Mouse (Mus musculus) megakaryocyte progenitor cell, adult 5-6 weeks (primary cell): Measurements from ENCODE around the gene Mrrf. TPM values are rescaled to one million over a fixed set of nuclear protein-coding genes. Genes with fewer than 3 reads are reported as not detected.
A peak's percentile ranks its signal among the peaks of the same experiment; 100 is the strongest.

Experiments
- ATAC-seq: replicated peaks from 2 replicates; pipeline ENCODE4 v1.8.0; 2016; ENCODE audit warnings: mild to moderate bottlenecking, moderate TSS enrichment, inconsistent platforms; ENCODE audit not compliant: poor library complexity
- total RNA-seq, 2 experiments: library from RNA; stranded (forward) in 1 of 2; stranded (reverse) in 1 of 2; fragments of 157-497, 149-512 nt in 1 of 2; fragments of 200-1000 nt in 1 of 2; gene quantifications; 2 replicates each; pipeline versions ENCODE4 v1.2.3 to v1.2.4; 2015 to 2017

Mrrf gene
- total RNA-seq, 2 experiments from 2014 or later: 21.6 to 24.4 TPM

DNA sequence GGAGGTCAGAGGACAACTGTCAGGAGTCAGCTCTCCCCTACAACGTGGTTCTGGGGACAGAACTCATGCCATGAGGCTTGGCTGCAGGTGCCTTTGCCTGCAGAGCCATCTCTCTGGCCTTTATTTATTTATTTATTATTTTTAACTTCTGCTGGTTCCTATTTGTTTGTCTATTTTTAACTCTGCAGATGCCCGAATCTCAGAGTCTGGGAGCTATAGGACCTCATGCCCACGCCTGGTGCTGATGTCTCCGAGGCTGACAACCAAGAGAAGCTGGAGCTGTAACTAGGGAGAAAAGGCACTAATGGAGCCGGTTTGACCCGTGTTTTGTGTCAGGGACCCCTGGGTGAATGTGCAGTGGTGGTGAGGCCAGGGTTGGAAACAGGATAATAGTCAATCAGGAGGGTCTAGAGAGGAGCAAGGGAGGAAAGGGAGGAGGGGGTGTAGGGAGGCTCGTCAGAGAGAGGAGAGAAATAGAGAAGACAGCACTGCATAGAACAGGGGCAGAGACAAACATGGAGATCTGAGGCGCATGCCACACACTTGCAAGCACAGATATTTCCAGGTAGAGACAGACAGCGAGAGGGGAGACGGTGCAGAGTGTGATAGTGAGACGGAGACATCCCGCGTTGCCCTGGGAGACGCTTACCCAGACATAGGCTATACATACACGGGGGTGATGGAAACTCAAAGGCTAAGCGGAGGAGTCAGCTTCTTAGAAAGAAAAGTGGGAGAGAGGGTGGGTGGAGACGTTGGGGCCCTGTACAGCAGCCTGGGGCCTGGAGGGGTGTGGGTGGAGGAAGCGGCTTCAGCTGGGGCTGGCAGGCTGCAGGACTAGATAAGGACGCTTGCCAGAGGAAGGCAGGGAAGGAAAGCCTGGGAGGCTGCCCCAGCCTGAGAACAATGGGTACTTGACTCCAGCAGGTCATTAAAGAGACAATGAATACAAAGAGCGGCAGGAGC, 62.0 kb downstream of the Mrrf start:
- ATAC-seq: peak; percentile 91

DNA sequence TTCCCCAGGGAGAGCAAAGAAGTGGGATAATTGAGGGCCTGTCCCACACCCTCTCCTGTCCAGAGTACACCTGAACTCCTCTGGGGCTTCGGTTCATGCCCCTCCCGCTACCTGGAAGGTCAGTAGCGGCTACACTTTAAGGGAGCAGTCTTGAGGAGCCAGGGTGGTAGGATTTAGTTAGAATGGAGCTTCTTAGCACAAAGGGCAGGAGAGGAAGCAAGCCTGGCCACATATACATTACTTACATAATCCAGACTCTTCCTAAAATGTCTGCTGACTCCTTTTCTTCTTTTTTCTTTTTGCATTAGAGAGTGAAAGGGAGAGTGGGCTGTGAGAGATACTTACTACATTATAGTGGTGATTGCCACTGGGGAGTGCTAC, 62.7 kb downstream of the Mrrf start:
- no peak for ATAC-seq

GRCm38 (mm10) chr2:36200813-36201212, 64.6 kb downstream of the Mrrf start:
- ATAC-seq: no peak

DNA sequence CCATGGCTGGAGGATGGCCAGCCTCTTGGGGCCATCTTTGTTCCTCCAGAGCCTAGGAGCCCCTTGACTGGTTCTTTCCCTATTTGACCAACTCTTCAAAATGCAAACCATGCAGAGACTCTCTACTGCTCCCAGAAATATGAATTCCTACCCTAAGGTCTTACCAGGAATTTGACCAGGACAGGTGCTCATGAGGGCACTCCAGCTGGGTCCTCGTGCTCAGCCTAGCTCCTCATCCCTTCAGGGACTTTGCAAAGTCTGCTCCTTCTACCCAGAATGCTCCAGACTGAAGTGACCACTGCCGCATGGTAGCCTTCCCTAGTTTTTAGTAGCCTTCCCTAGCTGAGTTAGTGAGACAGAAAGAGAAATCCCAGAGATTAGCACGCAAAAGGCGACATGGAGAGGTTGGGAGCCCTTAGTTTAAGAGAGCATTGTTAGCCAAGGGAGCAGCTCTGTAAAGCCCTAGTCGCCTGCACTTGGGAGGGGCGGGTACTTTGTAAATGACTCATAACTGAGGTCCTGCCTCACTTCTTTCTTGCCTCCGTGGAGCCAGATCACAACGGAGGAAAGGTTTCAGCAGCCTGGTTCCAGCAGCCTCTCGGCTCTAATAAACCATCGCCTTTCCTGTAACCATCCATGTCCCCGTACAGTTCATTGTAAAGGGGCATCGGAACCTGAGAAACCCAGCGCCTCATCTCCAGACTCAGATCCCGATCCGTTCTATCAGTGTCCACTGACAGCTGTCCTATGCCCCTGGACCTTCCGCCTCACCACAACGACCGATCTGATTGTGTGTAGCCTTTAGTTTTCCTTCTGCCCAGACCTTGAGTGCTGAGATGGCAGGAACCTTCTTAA, 65.8 kb downstream of the Mrrf start:
- ATAC-seq: no peak

DNA sequence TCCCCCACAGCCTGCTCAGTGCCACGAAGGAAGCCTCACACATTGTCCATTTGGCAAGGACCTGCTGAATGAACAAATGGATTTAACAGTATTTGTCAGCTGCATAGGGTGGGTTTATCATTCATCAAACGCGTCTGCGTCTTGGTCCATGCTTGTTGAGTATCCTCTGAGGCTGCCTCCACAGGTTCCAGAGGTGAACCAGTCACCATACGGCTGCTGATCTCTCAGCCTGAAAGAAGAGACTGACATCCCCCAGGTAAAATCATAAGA, 66.4 kb downstream of the Mrrf start:
- no peak for ATAC-seq

DNA sequence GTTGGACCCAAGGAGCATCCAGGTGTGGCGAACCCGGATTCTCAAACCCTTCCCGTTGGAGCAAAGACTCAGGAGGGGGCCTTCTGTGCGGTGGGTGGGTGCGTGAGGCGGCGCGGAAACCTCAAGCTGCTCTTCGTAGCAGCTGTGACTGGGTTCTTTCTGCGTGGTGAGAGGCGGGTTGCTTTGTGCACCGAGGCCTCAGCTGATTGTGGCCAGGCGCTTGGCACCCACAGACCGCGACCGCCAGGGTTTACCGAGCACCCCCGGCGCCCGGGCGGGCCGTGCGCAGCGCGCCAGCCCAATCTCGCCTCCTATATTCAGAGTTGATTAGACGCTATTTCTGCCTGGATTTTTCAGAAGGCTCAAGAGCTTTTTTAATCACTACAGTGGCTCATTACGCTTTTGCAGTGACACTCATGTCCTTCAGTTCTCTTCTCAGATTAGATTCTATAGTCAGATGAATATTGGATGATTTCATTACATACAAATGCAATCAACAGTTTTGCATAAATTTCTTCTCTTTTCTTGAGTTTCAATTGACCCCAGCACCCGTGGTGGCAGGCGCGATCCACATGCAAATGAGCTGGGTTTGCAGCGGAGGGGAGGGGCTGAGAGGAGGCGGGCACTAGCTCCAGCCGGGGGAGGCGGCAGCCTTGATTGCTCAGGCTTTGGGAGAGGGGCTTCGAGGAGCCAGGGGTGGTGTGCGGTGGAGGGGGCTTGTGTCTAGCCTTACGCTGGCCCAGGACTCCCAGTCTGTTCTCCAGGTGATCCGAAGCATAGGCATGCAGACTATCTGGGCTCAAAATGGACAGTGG, 67.0 kb downstream of the Mrrf start:
- ATAC-seq: peak; percentile 45

DNA sequence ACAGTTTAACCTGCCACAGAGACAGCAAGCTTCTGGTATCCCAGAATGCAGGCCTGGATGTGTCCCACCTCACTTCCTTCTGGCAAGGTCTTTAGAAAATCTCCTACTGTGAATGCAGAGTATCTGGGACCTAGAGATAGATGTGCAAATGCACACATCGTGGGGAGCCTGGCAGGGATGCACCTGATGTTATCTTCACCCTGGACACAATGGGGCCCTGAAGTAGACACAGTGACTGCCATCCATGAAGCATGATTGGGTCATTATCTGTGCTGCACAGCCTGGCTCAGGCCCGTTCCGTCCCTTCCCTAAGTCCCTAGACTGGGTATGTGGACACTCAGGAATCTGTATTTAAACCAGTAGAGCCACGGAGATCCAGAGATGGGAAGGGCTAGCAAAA, 68.4 kb downstream of the Mrrf start:
- no peak for ATAC-seq

- ATAC-seq: no peak
Measured at GRCm38 (mm10) chr2:36207071-36207470, 70.9 kb downstream of the Mrrf start.

GRCm38 (mm10) chr2:36210796-36211195, 74.6 kb downstream of the Mrrf start:
- no peak for ATAC-seq

DNA sequence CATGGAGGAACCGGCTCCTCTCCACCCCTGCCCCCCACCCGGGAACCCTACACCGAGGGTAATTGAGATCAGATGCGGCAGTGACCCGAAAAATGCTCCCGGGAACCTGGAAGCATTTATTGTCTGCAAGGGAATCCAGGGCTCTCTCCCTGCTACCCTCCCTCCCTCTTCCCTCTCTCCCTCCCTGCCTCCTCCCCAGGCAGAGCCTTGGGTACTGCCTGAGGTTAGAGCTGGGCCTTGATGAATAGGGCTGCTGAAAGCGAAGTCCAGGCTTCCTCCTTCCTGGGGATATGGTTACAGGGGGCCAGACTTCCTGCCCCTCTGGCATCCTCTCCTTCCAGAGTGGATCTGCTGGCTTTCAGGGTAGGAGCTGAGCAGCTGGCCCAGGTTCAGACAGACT, 75.6 kb downstream of the Mrrf start:
- ATAC-seq: no peak

- 0 out of 2 replicates have a peak, but pooled peaks have one; percentile 0 for ATAC-seq
Measured at GRCm38 (mm10) chr2:36213108-36213507, 76.9 kb downstream of the Mrrf start.

DNA sequence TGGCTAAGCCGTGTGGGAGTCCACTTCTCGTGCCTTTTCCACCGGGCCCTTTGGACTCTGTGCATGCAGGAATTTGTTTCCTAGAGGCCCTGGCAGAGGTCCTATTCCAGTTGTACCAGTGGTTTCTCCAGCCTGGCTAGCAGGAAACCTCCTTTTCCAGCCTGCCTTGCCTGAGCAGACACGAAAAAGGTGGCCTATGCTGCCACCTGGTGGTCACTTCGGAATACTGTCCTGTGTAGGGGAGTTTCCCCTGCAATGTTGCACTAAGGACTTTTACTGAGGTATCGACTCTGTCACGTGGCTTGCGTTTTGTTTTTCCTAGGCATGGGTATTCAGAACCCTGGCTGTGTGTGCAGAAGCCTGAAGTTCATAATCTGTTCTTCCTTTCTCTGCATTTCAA, 77.8 kb downstream of the Mrrf start:
- ATAC-seq: peak; percentile 58

DNA sequence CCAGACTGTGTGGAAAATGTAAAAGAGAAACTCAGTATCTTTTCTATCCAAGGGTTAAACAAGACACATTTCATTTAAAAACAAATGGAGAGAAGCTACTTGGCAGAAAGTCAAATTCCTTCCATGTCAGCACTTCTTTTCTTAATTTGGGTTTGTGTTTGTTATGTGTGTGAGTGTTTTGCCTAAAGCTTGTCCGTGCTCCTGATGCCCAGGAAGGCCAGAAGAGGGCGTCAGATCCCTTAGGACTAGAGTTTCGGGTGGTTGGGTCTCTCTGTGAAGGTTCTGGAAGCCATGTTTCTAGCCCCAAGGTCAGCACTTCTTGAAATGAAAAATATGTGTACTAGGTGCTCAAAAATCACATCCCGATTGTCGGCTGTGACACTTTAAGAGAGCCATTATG, 78.2 kb downstream of the Mrrf start:
- ATAC-seq: peak; percentile 33; the same call in 1 of the 2 replicates

DNA sequence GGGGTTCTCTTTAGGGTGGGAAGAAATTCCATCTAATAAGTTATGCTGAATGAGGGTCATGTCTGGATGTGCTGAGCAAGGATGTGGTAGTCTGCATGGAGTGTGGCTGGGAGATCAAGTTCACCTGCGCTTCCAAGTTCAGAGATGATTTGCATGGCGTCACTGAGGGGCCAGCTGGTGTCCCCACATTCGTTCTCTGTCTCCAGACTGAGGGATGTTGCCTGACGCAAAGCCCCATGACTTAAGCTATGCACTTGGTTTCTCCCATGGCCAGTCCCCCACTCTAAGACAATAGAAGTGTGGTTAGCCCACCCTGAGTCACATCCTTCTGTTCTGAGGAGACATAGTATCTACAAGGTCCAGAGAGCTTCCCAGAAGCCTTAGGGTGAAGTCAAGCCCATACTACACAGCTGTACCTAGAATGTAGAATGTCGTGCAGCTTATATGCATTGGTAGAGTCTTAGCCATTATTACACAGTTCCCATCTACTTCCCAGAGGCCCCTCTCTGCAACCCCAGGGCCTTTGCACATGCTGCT, 79.1 kb downstream of the Mrrf start:
- ATAC-seq: no peak

DNA sequence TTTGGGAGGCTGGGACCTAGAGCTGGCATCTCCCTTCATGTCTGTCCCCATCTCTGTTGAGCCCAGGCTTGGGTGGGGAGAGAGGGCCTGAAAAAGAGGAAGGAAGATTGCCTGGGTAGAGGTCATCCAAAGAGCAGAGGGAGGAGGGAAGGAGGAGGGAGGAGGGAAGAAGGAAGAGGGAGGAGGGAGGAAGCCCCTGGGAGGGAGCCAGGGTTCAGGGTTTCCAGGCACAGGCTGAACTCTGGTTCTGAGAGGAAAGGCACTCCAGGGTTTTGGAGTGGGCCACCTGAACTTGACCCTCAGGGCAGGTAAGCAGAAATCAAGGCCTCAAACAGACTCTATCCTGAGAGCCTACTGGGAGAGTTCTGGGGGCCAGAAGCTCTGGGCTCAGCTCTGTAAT, 80.4 kb downstream of the Mrrf start:
- ATAC-seq: peak; percentile 61

- ATAC-seq: peak; percentile 56
Measured at GRCm38 (mm10) chr2:36216953-36217573, 80.9 kb downstream of the Mrrf start.

DNA sequence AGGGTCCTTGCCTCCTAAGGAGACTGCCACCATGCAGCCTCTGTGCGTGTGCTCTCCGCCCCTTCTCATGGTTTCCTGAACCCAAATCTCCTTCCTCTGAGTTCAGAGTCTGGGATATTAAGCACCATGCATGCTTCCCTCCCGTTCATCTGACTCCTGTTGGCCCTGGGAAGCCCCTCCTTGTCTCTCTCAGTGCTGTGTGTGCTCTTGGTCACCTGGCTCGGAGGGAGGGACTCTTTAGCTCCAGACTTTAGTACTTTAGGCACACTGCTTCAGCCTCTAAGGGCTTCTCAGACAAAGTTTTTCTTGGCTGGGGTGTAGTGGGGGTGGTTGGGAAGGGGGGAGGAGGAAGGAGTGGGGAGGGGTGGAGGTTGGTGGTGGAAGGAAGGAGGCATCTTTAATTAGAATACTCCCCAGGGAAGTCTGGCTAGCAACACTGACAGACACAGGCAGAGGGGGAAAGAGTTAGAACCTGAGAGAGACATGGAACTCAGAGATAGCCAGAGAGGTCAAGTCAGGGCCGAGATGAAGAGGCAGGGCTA, 81.6 kb downstream of the Mrrf start:
- no peak for ATAC-seq

DNA sequence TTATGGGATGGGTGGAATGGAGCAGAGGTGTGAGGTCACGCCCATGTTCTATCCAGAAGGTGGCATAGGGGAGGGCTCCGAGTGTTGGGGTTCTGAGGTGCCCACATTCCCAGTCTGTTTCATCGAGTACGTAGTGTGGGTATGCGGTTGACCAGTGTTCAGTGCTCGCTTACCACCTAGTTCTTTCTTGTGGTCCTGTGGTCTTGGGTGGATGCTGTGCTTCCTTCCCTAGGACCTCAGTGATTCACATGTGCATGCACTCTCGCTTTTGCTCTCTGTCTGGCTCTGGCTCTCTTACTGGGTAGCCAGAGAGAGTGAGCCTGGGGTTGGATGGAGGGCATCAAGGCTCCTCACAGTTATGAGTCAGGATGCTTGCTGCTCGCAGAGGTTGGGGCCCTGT, 83.9 kb downstream of the Mrrf start:
- ATAC-seq: peak; percentile 36

GRCm38 (mm10) chr2:36220891-36221290, 84.7 kb downstream of the Mrrf start:
- no peak for ATAC-seq

DNA sequence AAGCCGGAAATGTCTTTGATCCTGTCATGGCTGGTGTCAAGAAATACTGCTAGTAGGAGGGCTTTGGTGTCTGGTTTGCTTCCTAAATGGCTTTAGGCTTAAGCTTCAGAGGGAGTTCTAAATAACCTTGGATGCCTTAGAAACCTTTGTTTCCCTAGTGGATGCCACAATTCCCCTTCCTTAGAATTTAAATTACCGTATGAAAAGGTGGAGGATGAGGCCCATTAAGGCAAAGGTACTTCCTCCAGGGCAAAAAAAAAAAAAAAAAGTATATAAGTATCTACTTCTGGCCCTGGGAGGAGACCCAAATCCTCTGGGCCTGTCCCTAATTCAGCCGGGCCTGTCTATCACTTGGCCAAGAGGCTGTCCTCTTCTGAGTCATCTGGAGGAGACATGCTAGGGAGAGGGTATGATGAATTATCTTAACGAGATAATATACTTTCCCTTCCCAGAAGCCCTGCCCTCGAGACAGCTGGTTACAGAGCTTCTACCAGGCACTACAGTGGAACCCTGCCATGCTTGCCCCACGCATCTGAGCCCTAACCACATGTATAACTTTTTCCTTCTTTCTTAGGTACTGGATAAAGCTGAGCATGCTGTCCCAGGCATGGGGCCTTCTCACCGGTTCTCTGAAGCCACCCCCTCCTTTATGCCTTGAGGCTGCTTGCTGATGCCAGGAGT, 86.1 kb downstream of the Mrrf start:
- ATAC-seq: no peak
